Comparison of ENCODE assay signal across 8 mouse cellular contexts in genomic region chr6:91441145-91441662, GRCm38 (mm10). TPM values are rescaled to one million over a fixed set of nuclear protein-coding genes. Genes with fewer than 3 reads are reported as not detected.
DNase-seq lines count a peak whose midpoint lies in the region; ATAC-seq and TF ChIP-seq lines count a peak whose summit lies in the region.

No protein-coding gene starts in this region.

- H3K4me2 ChIP-seq in kidney, embryonic 16.5 days (replicated peaks; ENCODE audit: low read depth, low read length), result peak overlapping the region; percentile 96
- peak overlapping the region; percentile 97 for H3K4me2 ChIP-seq in forebrain, embryonic 14.5 days (ENCODE audit: low read length)

- H3K36me3 ChIP-seq in kidney, embryonic 16.5 days (ENCODE audit: insufficient read depth, low read length), result no peaks in the 10 kb centered on the region
- no peaks in the 10 kb centered on the region for H3K36me3 ChIP-seq in forebrain, embryonic 14.5 days (ENCODE audit: control insufficient read depth, insufficient read depth, low read length)
- H3K36me3 ChIP-seq in liver, adult 2 months (ENCODE audit: control insufficient read depth, insufficient read depth, low read length), result no peaks in the 10 kb centered on the region
- H3K36me3 ChIP-seq in small intestine, adult 2 months (ENCODE audit: control insufficient read depth, insufficient read depth, low read length), result no peaks in the 10 kb centered on the region

- WGBS in kidney, embryonic 16.5 days, result 3% methylated on average over 19 of the region's 19 CpGs
- WGBS in forebrain, embryonic 14.5 days, result 4% methylated on average over 19 of the region's 19 CpGs
- WGBS in liver, adult 2 months, result under 1% methylated on average over 19 of the region's 19 CpGs
- WGBS in small intestine, adult 2 months, result under 1% methylated on average over 19 of the region's 19 CpGs

- H3K9me3 ChIP-seq in kidney, embryonic 16.5 days (ENCODE audit: low read length), result no peaks in the 10 kb centered on the region
- H3K9me3 ChIP-seq in forebrain, embryonic 14.5 days (replicated peaks; ENCODE audit: control insufficient read depth, low read length), result no peaks in the 10 kb centered on the region

- no peak for TF ChIP-seq CTCF in liver, adult 2 months (IDR thresholded peaks at IDR 0.05; ENCODE audit: low read depth, low read length)
- no peak for TF ChIP-seq CTCF in small intestine, adult 2 months (IDR thresholded peaks at IDR 0.05; ENCODE audit: extremely low read depth, insufficient read length, insufficient replicate concordance, low read depth, low read length)

- no peaks in the 10 kb centered on the region for H3K79me2 ChIP-seq in liver, adult 2 months (ENCODE audit: control insufficient read depth, insufficient read depth, low read length)

- TF ChIP-seq POLR2A in liver, adult 2 months (IDR thresholded peaks at IDR 0.05; ENCODE audit: extremely low read depth, insufficient read depth, low read length), result no peak
- TF ChIP-seq POLR2A in small intestine, adult 2 months (IDR thresholded peaks at IDR 0.05; ENCODE audit: low read depth, low read length), result no peak

- H3K4me3 ChIP-seq in kidney, embryonic 16.5 days (ENCODE audit: low read length), result peak overlapping the region; percentile 69
- H3K4me3 ChIP-seq in forebrain, embryonic 14.5 days (ENCODE audit: low read depth, low read length), result peak overlapping the region; percentile 59
- peak overlapping the region; percentile 61 for H3K4me3 ChIP-seq in liver, adult 2 months (ENCODE audit: insufficient read depth, low read depth, low read length)
- H3K4me3 ChIP-seq in small intestine, adult 2 months (ENCODE audit: low read depth, low read length), result peak overlapping the region; percentile 70

- peak; percentile 63 for ATAC-seq in kidney, embryonic 16.5 days (ENCODE audit: low FRiP score, low TSS enrichment)
- ATAC-seq in activated CD4-positive, CD25-positive, alpha-beta regulatory T cell, adult 4 months, result peak; percentile 54
- peak; percentile 59 for ATAC-seq in forebrain, embryonic 14.5 days

- H3K27me3 ChIP-seq in kidney, embryonic 16.5 days (ENCODE audit: insufficient read depth, low read length), result peaks cover 6% of the 10 kb centered on the region; the same call in 1 of the 2 replicates
- 0 out of 2 replicates have a peak, but pooled peaks cover 3% of the 10 kb centered on the region for H3K27me3 ChIP-seq in forebrain, embryonic 14.5 days (replicated peaks; ENCODE audit: control insufficient read depth, insufficient read depth, low read length)
- no peaks in the 10 kb centered on the region for H3K27me3 ChIP-seq in liver, adult 2 months (ENCODE audit: control insufficient read depth, insufficient read depth, low read length)
- H3K27me3 ChIP-seq in small intestine, adult 2 months (ENCODE audit: control insufficient read depth, insufficient read depth, low read length), result no peaks in the 10 kb centered on the region

- H3K27ac ChIP-seq in kidney, embryonic 16.5 days (ENCODE audit: low read length), result no peak overlapping the region; the same call in 1 of the 2 replicates
- H3K27ac ChIP-seq in forebrain, embryonic 14.5 days (ENCODE audit: low read depth, low read length), result peak overlapping the region; percentile 17; the same call in 1 of the 2 replicates
- H3K27ac ChIP-seq in liver, adult 2 months (replicated peaks; ENCODE audit: insufficient read depth, low read depth, low read length), result no peak overlapping the region
- H3K27ac ChIP-seq in small intestine, adult 2 months (ENCODE audit: insufficient read depth, low read depth, low read length), result peak overlapping the region; percentile 63; the same call in 1 of the 2 replicates

- no peak for DNase-seq in kidney, adult 8-10 months
- DNase-seq in forebrain, embryonic 14.5 days (ENCODE audit: low spot score), result no peak
- peak; percentile 64 for DNase-seq in liver, adult 2 months (ENCODE audit: extremely low read depth, low read depth, low spot score)
- DNase-seq in testis, postnatal 14 days (ENCODE audit: low spot score), result no peak
- no peak for DNase-seq in frontal cortex, postnatal 14 days (ENCODE audit: low spot score in 2 of 2)

- H3K9ac ChIP-seq in kidney, embryonic 16.5 days (replicated peaks; ENCODE audit: low read length), result peak overlapping the region; percentile 71
- H3K9ac ChIP-seq in forebrain, embryonic 14.5 days (ENCODE audit: low read length), result peak overlapping the region; percentile 72
- H3K9ac ChIP-seq in liver, adult 2 months (ENCODE audit: low read depth, low read length), result peak overlapping the region; percentile 47

- peaks cover 3% of the 10 kb centered on the region for H3K4me1 ChIP-seq in kidney, embryonic 16.5 days (ENCODE audit: insufficient read depth, low read length)
- peaks cover 3% of the 10 kb centered on the region for H3K4me1 ChIP-seq in forebrain, embryonic 14.5 days (ENCODE audit: control insufficient read depth, insufficient read depth, low read length)
- H3K4me1 ChIP-seq in liver, adult 2 months (ENCODE audit: control insufficient read depth, insufficient read depth, low read length), result peaks cover 4% of the 10 kb centered on the region; the same call in 1 of the 2 replicates
- peaks cover 5% of the 10 kb centered on the region; the same call in 1 of the 2 replicates for H3K4me1 ChIP-seq in small intestine, adult 2 months (ENCODE audit: control insufficient read depth, insufficient read depth, insufficient read length, low read length)

RNA-seq across cellular contexts. Expression of gene Wnt7a, which starts 30.0 kb away (rescaled TPM):
- polyA plus RNA-seq in kidney, embryonic 16.5 days (2015; fragmentation: Nextera tagmentation; extraction: Ambion mirVana), result 0.14 and 0.44 TPM in 2 replicates
- polyA plus RNA-seq in activated CD4-positive, CD25-positive, alpha-beta regulatory T cell, adult 4 months (2017; shearing (Covaris generic)), result not detected
- 19.7 and 19.9 TPM in 2 replicates for polyA plus RNA-seq in forebrain, embryonic 14.5 days (2014; fragmentation: Nextera tagmentation; extraction: Ambion mirVana)
- not detected in 2 replicates for total RNA-seq in liver, adult 2 months (2014; rRNA removed)
- polyA plus RNA-seq in liver, adult 2 months (2012; rRNA removed), result not detected in 2 replicates
- not detected in 2 replicates for polyA plus RNA-seq in small intestine, adult 2 months (2012; rRNA removed)

RNA-seq across cellular contexts. Expression of gene Chchd4, which starts 32.1 kb away (rescaled TPM):
- polyA plus RNA-seq in kidney, embryonic 16.5 days (2015; fragmentation: Nextera tagmentation; extraction: Ambion mirVana), result 32.8 and 34.2 TPM in 2 replicates
- polyA plus RNA-seq in activated CD4-positive, CD25-positive, alpha-beta regulatory T cell, adult 4 months (2017; shearing (Covaris generic)), result 10 to 100 TPM; 11.0 to 12.6 TPM
- 30.3 and 34.8 TPM in 2 replicates for polyA plus RNA-seq in forebrain, embryonic 14.5 days (2014; fragmentation: Nextera tagmentation; extraction: Ambion mirVana)
- 4.2 and 5.4 TPM in 2 replicates for total RNA-seq in liver, adult 2 months (2014; rRNA removed)
- 4.2 and 4.5 TPM in 2 replicates for polyA plus RNA-seq in liver, adult 2 months (2012; rRNA removed)
- 4.3 and 6.2 TPM in 2 replicates for polyA plus RNA-seq in small intestine, adult 2 months (2012; rRNA removed)

RNA-seq across cellular contexts. Expression of gene Tmem43, which starts 32.3 kb away (rescaled TPM):
- 52.3 and 54.3 TPM in 2 replicates for polyA plus RNA-seq in kidney, embryonic 16.5 days (2015; fragmentation: Nextera tagmentation; extraction: Ambion mirVana)
- polyA plus RNA-seq in activated CD4-positive, CD25-positive, alpha-beta regulatory T cell, adult 4 months (2017; shearing (Covaris generic)), result 10 to 100 TPM; 40.2 to 44.3 TPM
- polyA plus RNA-seq in forebrain, embryonic 14.5 days (2014; fragmentation: Nextera tagmentation; extraction: Ambion mirVana), result 55.5 and 63.0 TPM in 2 replicates
- 4.5 and 7.6 TPM in 2 replicates for total RNA-seq in liver, adult 2 months (2014; rRNA removed)
- 8.2 and 9.4 TPM in 2 replicates for polyA plus RNA-seq in liver, adult 2 months (2012; rRNA removed)
- polyA plus RNA-seq in small intestine, adult 2 months (2012; rRNA removed), result 12.6 and 38.8 TPM in 2 replicates

Comparison
In these comparisons a context has a peak if more than half of its experiments do, and no peak if none do; other contexts are left out.
1. H3K27ac ChIP-seq: peak in forebrain, embryonic 14.5 days (single experiment) and small intestine, adult 2 months (single experiment); none in kidney, embryonic 16.5 days (single experiment) and liver, adult 2 months (single experiment).
2. RNA of gene Wnt7a, which starts 30.0 kb away (polyA plus RNA-seq): 19.7 to 19.9 TPM in forebrain, embryonic 14.5 days; 0.14 to 0.44 TPM in kidney, embryonic 16.5 days, not detected in activated CD4-positive, CD25-positive, alpha-beta regulatory T cell, adult 4 months, not detected in liver, adult 2 months and not detected in small intestine, adult 2 months; every median in the first group is over 10 times any median in the second.
3. Peak in every context shown above with its lines, with median percentiles within 50 percentile points of each other: ATAC-seq, H3K4me3 ChIP-seq and H3K9ac ChIP-seq.